Mouse (Mus musculus): ENCODE data around the gene Smg9.

Gene Smg9

GRCm38 (mm10) chr7:24399256-24400081 lies at the start of gene Smg9:
Gene Smg9, plus strand, starts transcription at chr7:24399619.
- peak; percentile 99 for DNase-seq (ENCODE audit: low read depth, low spot score)

GRCm38 (mm10) chr7:24355646-24356045 lies 43.8 kb upstream of the Smg9 start:
- DNase-seq (ENCODE audit: low read depth, low spot score) = no peak

GRCm38 (mm10) chr7:24356081-24356480 lies 43.3 kb upstream of the Smg9 start:
- DNase-seq (ENCODE audit: low read depth, low spot score) = no peak

GRCm38 (mm10) chr7:24357899-24358298 lies 41.5 kb upstream of the Smg9 start:
- DNase-seq (ENCODE audit: low read depth, low spot score) = no peak

GRCm38 (mm10) chr7:24359269-24359668 lies 40.1 kb upstream of the Smg9 start:
- DNase-seq (ENCODE audit: low read depth, low spot score) = no peak

- no peak for DNase-seq (ENCODE audit: low read depth, low spot score)
Measured at GRCm38 (mm10) chr7:24361001-24361400, 38.4 kb upstream of the Smg9 start.

- DNase-seq (ENCODE audit: low read depth, low spot score) = no peak
Measured at GRCm38 (mm10) chr7:24363228-24363627, 36.2 kb upstream of the Smg9 start.

GRCm38 (mm10) chr7:24364827-24365226 lies 34.6 kb upstream of the Smg9 start:
- DNase-seq (ENCODE audit: low read depth, low spot score) = peak; percentile 61

- DNase-seq (ENCODE audit: low read depth, low spot score) = no peak
Measured at GRCm38 (mm10) chr7:24365258-24366014, 34.0 kb upstream of the Smg9 start.

- no peak for DNase-seq (ENCODE audit: low read depth, low spot score)
Measured at GRCm38 (mm10) chr7:24366716-24367632, 32.4 kb upstream of the Smg9 start.

- no peak for DNase-seq (ENCODE audit: low read depth, low spot score)
Measured at GRCm38 (mm10) chr7:24368226-24368625, 31.2 kb upstream of the Smg9 start.

GRCm38 (mm10) chr7:24368946-24369345 lies 30.5 kb upstream of the Smg9 start:
- DNase-seq (ENCODE audit: low read depth, low spot score) = no peak

- no peak for DNase-seq (ENCODE audit: low read depth, low spot score)
Measured at GRCm38 (mm10) chr7:24369731-24370541, 29.5 kb upstream of the Smg9 start, which contains the start of gene Kcnn4. Gene Kcnn4, plus strand, starts transcription at chr7:24370263.

- no peak for DNase-seq (ENCODE audit: low read depth, low spot score)
Measured at GRCm38 (mm10) chr7:24371012-24371808, 28.2 kb upstream of the Smg9 start.

- DNase-seq (ENCODE audit: low read depth, low spot score) = no peak
Measured at GRCm38 (mm10) chr7:24371809-24372145, 27.6 kb upstream of the Smg9 start.

- DNase-seq (ENCODE audit: low read depth, low spot score) = no peak
Measured at GRCm38 (mm10) chr7:24372300-24372699, 27.1 kb upstream of the Smg9 start.

- DNase-seq (ENCODE audit: low read depth, low spot score) = no peak
Measured at GRCm38 (mm10) chr7:24372786-24373185, 26.6 kb upstream of the Smg9 start.

GRCm38 (mm10) chr7:24373538-24374379 lies 25.7 kb upstream of the Smg9 start:
- no peak for DNase-seq (ENCODE audit: low read depth, low spot score)

- DNase-seq (ENCODE audit: low read depth, low spot score) = no peak
Measured at GRCm38 (mm10) chr7:24376456-24376855, 23.0 kb upstream of the Smg9 start.

All from brain, embryonic 18.5 days (tissue).